Mouse (Mus musculus): ENCODE results near the gene Gm28539. TPM values are rescaled to one million over a fixed set of nuclear protein-coding genes. Genes with fewer than 3 reads are reported as not detected.

The Gm28539 gene
- total and polyA plus RNA-seq, 3 experiments: 2.9 to 13.9 TPM; not detected in 1

DNA sequence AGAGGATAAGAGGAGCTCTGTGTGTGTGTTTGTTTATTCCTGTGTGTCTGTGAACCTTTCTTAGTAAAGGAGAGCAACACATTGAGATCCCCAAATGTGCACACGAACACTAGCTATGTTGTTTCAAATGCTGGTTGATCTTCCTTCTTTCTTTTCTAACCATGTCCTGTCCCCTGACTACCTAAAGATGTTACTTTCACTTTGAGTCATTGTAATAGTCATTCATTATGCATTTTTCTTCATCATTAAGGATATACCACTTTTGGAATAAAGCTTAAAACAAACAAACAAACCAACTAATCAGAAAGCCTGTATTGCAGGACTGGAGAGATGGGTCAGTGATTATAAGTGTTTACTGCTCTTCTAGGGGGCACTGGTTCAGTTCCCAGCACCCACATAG lies 69.3 kb downstream of the Gm28539 start:
- peaks cover 5 to 21% of the 10 kb centered on the region in 2 experiments for H3K36me3 ChIP-seq (ENCODE audit: control insufficient read depth in 1 of 2, insufficient read depth in 2 of 2, low read length in 2 of 2)
- no peak overlapping the region for H3K4me3 ChIP-seq (ENCODE audit: control insufficient read depth in 1 of 2, insufficient read depth in 1 of 2, low read depth in 2 of 2, low read length in 2 of 2)
- no peaks in the 10 kb centered on the region for H3K27me3 ChIP-seq (ENCODE audit: control insufficient read depth in 1 of 2, insufficient read depth in 2 of 2, low read length in 2 of 2)
- no peak for TF ChIP-seq JUND (IDR thresholded peaks at IDR 0.05; ENCODE audit: low read depth, low read length)
- TF ChIP-seq CHD2 (IDR thresholded peaks at IDR 0.05; ENCODE audit: low read length): no peak
- TF ChIP-seq TBP (IDR thresholded peaks at IDR 0.05; ENCODE audit: low read depth, low read length): no peak
- TF ChIP-seq ZC3H11A (IDR thresholded peaks at IDR 0.05; ENCODE audit: low read depth, low read length): no peak
- TF ChIP-seq NELFE (IDR thresholded peaks at IDR 0.05; ENCODE audit: low read depth, low read length): no peak
- no peak for TF ChIP-seq HCFC1 (IDR thresholded peaks at IDR 0.05; ENCODE audit: low read depth, low read length)
- no peak for TF ChIP-seq RCOR1 (IDR thresholded peaks at IDR 0.05; ENCODE audit: low read depth, low read length)
- H3K4me1 ChIP-seq (ENCODE audit: control insufficient read depth in 1 of 2, insufficient read depth in 2 of 2, low read length in 2 of 2): no peaks in the 10 kb centered on the region
- H3K79me2 ChIP-seq (ENCODE audit: control insufficient read depth, insufficient read depth, low read length, poor library complexity): no peaks in the 10 kb centered on the region
- no peaks in the 10 kb centered on the region for H3K9me3 ChIP-seq (replicated peaks; ENCODE audit: insufficient read depth, low read length)
- DNase-seq (ENCODE audit: low read depth, low spot score): no peak
- no peak overlapping the region for H3K9ac ChIP-seq (ENCODE audit: control insufficient read depth, low read depth, low read length, poor library complexity, severe bottlenecking)
- no peak overlapping the region for H3K27ac ChIP-seq (ENCODE audit: control insufficient read depth, low read depth, low read length)

DNA sequence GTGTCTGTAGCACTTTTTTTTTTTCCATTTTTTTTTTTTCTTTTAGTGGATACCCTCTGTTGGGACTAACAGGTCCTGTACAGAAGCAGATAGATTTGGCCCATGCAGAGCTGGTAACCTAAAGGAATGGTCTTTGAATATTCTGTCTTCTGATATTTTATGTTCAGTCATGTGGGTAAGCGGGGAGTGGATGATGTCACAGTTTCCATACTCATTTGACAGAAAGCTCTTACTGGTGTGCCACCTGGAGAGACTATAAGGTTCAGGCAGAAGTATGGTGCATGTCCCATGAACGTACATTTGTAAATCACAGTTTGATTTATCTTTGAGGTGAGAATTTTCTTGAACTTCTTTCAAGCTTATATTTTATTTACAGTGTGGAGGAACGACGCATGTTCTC lies 79.7 kb downstream of the Gm28539 start:
- Histone ChIP-seq H3K27me3 (ENCODE audit: control insufficient read depth in 1 of 2, insufficient read depth in 2 of 2, low read length in 2 of 2) (no peaks in the 10 kb centered on the region), H3K9me3 (replicated peaks; ENCODE audit: insufficient read depth, low read length) (no peaks in the 10 kb centered on the region), H3K4me3 (ENCODE audit: control insufficient read depth in 1 of 2, insufficient read depth in 1 of 2, low read depth in 2 of 2, low read length in 2 of 2) (no peak overlapping the region), H3K79me2 (ENCODE audit: control insufficient read depth, insufficient read depth, low read length, poor library complexity) (no peaks in the 10 kb centered on the region), H3K27ac (ENCODE audit: control insufficient read depth, low read depth, low read length) (no peak overlapping the region), H3K4me1 (ENCODE audit: control insufficient read depth in 1 of 2, insufficient read depth in 2 of 2, low read length in 2 of 2) (no peaks in the 10 kb centered on the region), H3K9ac (ENCODE audit: control insufficient read depth, low read depth, low read length, poor library complexity, severe bottlenecking) (no peak overlapping the region), H3K36me3 (ENCODE audit: control insufficient read depth in 1 of 2, insufficient read depth in 2 of 2, low read length in 2 of 2) (peaks cover 0 to 30% of the 10 kb centered on the region in 2 experiments; a peak in 2 of 4 replicates)
- no peak for DNase-seq (ENCODE audit: low read depth, low spot score)
- no peak for TF ChIP-seq RAD21 (IDR thresholded peaks at IDR 0.05; ENCODE audit: low read depth, low read length)
- no peak for TF ChIP-seq CHD1 (IDR thresholded peaks at IDR 0.05; ENCODE audit: low read depth, low read length)
- no peak for TF ChIP-seq MAX (IDR thresholded peaks at IDR 0.05; ENCODE audit: low read length)
- no peak for TF ChIP-seq USF2 (IDR thresholded peaks at IDR 0.05; ENCODE audit: borderline replicate concordance in 1 of 2, insufficient read depth in 1 of 2, low read depth in 1 of 2, low read length in 2 of 2)
- no peak for TF ChIP-seq ZMIZ1 (IDR thresholded peaks at IDR 0.05; ENCODE audit: low read depth, low read length)
- no peak for TF ChIP-seq POLR2AphosphoS2 (IDR thresholded peaks at IDR 0.05; ENCODE audit: low read length)
- no peak for TF ChIP-seq JUND (IDR thresholded peaks at IDR 0.05; ENCODE audit: low read depth, low read length)
- no peak for TF ChIP-seq ELF1 (IDR thresholded peaks at IDR 0.05; ENCODE audit: low read depth, low read length)
- TF ChIP-seq TBP (IDR thresholded peaks at IDR 0.05; ENCODE audit: low read depth, low read length): no peak
- TF ChIP-seq MXI1 (IDR thresholded peaks at IDR 0.05; ENCODE audit: low read depth, low read length): no peak
- TF ChIP-seq POLR2AphosphoS5 (IDR thresholded peaks at IDR 0.05; ENCODE audit: borderline replicate concordance, low read depth, low read length): no peak
- no peak for TF ChIP-seq NRF1 (IDR thresholded peaks at IDR 0.05; ENCODE audit: insufficient read depth, low read depth, low read length, poor library complexity, severe bottlenecking)
- TF ChIP-seq GATA1 (IDR thresholded peaks at IDR 0.05; ENCODE audit: low read depth, low read length): no peak
- TF ChIP-seq NELFE (IDR thresholded peaks at IDR 0.05; ENCODE audit: low read depth, low read length): no peak
- no peak for TF ChIP-seq GABPA (IDR thresholded peaks at IDR 0.05; ENCODE audit: low read depth, low read length)
- no peak for TF ChIP-seq UBTF (IDR thresholded peaks at IDR 0.05; ENCODE audit: borderline replicate concordance, insufficient read depth, low read depth, low read length)
- no peak for TF ChIP-seq USF1 (IDR thresholded peaks at IDR 0.05; ENCODE audit: low read depth, low read length)
- no peak for TF ChIP-seq CTCF (IDR thresholded peaks at IDR 0.05 in 2 of 3, conservative IDR thresholded peaks at IDR 0.05 in 1 of 3; ENCODE audit: control insufficient read depth in 1 of 3, insufficient read depth in 1 of 3, low read depth in 2 of 3, low read length in 3 of 3, poor library complexity in 1 of 3, severe bottlenecking in 1 of 3)
- TF ChIP-seq EP300 (IDR thresholded peaks at IDR 0.05; ENCODE audit: low read depth in 1 of 2, low read length in 2 of 2): no peak
- TF ChIP-seq BHLHE40 (IDR thresholded peaks at IDR 0.05; ENCODE audit: borderline replicate concordance, low read depth, low read length): no peak
